Mouse (Mus musculus) spleen, adult 2 months (tissue): ENCODE data around the gene Gfer.

ENCODE experiments used
- CTCF ChIP-seq: fragments of 200-500 bp; IDR thresholded peaks from 2 replicates; pipeline ENCODE4 v1.5.1; 2011; ENCODE audit warnings: mild to moderate bottlenecking, inconsistent platforms; ENCODE audit not compliant: insufficient read depth, insufficient read length, insufficient replicate concordance; ENCODE audit errors: extremely low read depth
- POLR2A ChIP-seq: fragments of 200-500 bp; IDR thresholded peaks from 2 replicates; pipeline ENCODE4 v1.6.1; 2011; ENCODE audit warnings: low read depth, low read length, inconsistent platforms

DNA sequence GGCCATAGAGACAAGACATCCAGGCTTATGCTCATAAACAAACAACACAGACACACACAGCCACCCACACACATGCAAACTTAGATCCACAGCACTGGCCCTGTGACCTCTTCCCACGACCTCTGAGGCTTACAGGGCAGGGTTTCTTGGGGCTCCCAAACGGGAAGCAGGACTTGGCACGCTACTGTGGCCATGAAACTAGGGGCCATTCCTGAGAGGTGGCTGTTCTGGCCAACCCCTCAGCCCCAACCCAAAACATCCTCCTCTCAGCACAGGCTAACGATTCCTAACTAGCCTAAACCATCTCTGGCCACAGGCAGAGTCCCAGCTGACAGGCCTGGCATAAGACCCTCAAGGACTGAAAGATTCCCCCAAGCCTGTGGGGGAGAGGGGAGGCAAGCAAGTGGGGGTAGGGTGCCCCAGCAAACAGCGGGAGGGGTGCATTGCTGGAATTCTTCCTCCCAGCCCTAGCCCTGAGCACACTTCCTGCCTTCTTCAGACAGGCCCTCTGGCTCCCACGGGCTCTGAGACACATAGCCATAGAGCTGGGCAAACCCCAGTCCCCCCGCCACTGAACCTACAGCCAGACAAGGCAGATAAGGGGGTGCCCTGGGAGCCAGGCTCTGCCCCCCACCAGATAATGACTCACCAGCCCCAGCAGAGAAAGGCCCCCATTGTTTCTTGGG lies 51.8 kb downstream of the Gfer start:
- TF ChIP-seq POLR2A: no peak
- no peak for TF ChIP-seq CTCF
